Mouse (Mus musculus) ovary, adult 18-20 months (tissue): ENCODE results near the gene Syne1.
A peak's percentile ranks its signal among the peaks of the same experiment; 100 is the strongest.

Experiments
- DNase-seq: peaks from one replicate; pipeline ENCODE4 v3.0.0; 2022; ENCODE audit warnings: low spot score, mixed read lengths

Syne1 gene

GRCm38 (mm10) chr10:5203837-5204236, 347.4 kb downstream of the Syne1 start:
- DNase-seq, result no peak

- DNase-seq, result no peak
Observed at GRCm38 (mm10) chr10:5197356-5197755, 353.9 kb downstream of the Syne1 start.

- DNase-seq, result no peak
Observed at GRCm38 (mm10) chr10:5196267-5196666, 355.0 kb downstream of the Syne1 start.

GRCm38 (mm10) chr10:5195288-5195687, 356.0 kb downstream of the Syne1 start:
- DNase-seq, result no peak

GRCm38 (mm10) chr10:5194671-5195234, 356.5 kb downstream of the Syne1 start:
- peak; percentile 31 for DNase-seq

- DNase-seq, result peak; percentile 3
Observed at GRCm38 (mm10) chr10:5194081-5194670, 357.1 kb downstream of the Syne1 start.

DNA sequence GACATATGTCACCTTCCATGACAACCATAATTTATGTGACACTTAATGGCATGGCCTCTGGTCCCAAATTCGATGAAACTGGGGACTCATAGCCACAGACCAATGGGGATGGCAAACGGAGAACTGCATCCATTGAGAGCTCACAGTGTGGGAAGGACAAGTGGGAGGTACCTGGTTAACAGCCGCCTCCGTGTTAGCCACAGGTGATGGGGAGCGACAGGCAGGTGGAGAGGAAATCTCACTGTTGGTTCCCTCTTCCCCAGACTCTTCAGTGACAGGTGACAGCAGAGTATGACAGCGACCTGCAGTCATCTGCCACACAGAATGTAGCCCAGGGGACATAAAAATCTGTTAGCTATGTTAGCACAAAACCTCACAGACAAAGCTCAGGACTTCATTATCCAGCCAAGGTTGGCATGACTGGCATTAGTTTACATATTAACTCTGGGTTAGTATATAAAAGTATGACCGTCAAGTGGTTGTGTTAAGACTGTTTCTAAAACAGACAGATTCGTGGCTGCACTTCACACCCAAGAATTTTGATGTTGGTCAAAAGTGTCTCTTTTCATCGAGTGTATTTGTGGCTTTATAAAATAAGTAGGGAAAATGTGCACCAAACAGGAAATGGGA, 358.3 kb downstream of the Syne1 start:
- DNase-seq, result no peak

DNA sequence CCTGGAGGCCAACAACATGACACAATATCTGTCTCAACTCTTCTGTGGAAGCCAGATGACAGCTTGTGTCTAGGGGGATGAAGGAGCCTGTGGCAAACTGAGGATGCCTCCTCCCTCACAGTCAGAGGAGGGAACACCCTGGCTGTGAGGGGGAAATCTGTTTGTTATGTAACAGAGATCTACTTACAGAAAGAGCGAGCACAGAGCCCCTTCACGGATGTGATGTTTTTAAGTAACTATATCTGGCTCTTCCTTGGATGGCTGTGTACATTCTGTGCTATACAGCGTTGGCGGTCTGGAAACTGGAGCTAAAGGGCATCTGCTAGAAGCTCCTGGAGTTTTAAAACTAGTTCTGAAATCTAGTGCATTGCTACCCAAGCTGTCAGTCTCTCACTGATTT, 360.5 kb downstream of the Syne1 start:
- DNase-seq, result no peak

- no peak for DNase-seq
Observed at GRCm38 (mm10) chr10:5188890-5189289, 362.4 kb downstream of the Syne1 start.

DNA sequence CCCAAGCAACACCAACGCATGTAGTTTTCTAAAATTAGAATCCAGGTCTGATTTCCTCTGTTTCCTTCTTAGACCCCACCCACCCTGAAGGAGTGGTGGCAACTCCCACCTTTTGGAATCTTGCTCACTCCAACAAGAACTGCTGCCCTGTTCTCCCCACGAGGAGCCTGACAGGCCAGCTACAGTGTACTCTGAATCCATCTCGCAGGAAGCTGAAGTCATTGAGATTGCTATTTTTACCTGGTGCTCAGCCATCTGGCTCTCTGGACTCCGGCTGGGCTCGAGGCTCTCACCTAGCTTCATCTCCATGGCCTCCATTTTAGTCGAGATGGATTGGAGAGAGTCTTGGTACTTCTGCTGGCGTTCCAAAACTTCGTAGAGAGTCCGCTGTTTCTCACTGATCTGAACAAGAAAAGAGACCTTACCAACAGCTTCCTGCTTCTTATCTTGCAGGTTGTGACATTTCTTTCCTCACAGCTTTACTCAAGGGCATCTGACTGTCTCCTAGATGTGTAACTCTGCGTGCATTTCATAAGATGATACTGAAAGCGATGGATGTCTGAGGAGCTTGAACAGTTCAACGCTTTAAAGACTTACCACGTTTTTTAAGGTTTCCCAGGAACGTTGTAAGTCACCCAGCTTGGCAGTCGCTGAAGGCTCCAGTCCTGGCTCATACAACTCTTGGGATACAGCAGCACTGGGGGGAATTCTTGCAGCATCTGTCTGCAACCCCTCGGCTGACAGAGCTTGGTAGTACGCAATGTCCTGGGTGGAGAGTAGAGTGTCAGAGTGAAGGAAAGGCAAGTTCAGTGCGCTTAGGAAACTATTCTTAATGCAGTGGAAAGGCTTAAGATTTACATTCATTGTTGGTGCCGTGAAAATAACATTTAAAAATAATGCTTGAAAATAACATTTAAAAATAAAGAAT, 365.9 kb downstream of the Syne1 start:
- DNase-seq, result no peak

DNA sequence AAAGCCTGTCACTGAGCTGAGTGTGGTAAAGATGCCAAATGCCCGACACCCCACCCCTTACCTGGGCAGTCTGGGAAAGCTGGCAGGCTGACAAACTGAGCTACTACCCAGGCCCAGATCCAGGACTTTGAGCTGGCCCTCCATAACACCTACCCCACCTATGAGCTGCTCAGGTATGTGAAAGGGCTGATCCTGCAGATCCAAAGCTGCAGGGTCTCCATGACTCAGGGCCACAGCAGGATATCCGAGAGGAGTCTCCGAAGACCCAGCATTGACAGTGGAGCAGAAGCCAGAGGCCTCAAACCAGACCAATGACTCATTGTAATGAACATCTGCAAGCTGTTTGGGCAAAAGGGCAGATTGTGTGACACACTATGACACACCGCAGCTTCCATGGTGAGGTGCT, 369.5 kb downstream of the Syne1 start:
- DNase-seq, result no peak

DNA sequence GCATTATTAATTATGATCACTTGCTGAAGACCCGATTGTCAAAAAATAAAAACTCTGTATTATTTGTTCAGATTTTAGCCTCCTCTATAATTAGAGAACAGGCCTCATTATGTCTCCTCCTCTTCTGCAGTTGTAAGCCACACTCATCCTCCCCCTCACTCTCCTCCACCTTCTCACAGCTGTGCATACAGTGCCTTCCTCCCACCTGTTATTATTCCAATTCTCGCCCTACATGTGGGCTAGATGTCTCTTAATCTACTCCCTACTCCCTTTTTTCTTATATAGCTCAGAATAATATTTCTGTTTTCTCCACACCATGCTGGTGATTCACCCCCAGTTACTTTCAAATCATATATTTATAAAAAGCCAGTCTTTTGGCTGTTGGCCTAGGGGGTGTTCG, 371.4 kb downstream of the Syne1 start:
- no peak for DNase-seq

GRCm38 (mm10) chr10:5177446-5178015, 373.8 kb downstream of the Syne1 start:
- DNase-seq, result no peak

DNA sequence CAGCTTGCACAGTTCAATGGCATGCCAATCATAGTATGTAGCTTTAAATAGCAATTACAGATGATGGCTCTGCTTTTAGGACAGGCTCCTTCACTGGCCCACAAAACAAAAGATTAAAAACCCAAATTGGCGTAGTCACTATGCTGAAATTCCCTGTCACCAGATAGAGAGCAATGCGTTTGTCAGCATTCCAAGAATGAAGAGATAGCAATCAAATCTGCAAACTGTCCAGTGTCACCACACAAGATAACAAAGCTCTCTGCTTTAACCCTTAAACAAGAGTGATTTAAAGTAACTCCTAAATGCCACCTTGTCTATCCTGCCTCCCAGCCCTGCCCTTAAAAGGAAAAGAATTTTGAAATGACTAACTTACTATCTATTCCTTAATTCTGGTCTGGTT, 374.9 kb downstream of the Syne1 start:
- DNase-seq, result no peak

DNA sequence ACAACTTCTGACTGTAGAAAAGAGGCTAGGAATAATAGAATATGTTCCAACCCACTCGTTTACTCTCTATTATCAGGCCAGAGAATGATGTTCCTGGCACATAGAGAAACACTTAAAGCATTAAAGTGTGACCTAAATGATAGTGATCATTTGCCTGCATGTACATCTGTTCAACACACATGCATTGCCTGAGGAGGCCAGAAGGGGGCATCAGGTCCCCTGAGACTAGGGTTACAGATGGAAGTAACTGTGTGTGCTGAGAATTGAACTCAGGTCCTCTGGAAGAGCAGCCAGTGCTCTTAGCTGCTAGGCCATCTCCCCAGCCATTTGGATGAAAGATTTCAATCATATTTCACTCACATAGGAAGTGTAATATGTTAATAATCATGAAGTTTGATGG, 380.9 kb downstream of the Syne1 start:
- DNase-seq, result no peak

GRCm38 (mm10) chr10:5167481-5167880, 383.8 kb downstream of the Syne1 start:
- no peak for DNase-seq

GRCm38 (mm10) chr10:5165439-5165838, 385.8 kb downstream of the Syne1 start:
- no peak for DNase-seq

DNA sequence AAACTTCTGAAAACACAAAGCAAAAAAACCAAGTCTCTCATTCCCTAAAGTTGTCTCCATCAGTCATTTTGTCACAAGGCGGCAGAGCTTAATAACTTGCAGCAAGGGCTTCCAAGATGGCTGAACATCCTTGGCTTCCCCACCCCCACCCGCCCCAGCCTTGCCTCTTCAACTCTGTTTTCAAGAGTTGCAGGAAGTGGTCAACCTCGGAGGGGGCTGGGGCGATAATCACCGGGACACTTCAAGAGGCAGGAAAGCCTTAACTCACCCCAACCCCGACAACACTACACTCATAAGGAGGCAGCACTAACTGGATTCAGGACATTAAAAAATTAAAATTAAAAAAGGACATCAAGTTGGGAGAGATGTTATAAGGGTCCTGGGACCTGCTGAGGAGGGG, 387.5 kb downstream of the Syne1 start:
- DNase-seq, result no peak

DNA sequence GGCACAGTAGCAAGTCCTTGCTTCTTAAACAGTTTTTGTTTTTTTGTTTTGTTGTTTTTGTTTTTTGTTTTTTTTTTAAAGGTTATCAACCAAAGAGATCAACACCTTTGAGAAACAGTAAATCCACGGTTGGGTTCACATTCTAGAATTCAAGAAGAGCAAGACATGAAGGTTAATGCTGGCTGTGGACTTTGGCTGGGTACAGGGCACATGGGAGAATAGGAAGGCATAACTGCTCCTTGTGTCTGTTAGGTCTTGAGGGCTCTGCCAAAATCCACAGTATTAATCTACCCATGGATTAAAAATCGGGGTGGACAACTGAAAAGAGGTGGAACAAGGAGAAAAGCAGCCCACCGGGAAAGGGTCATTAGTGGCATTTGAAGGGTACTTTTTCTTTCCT, 388.0 kb downstream of the Syne1 start:
- DNase-seq, result no peak

DNA sequence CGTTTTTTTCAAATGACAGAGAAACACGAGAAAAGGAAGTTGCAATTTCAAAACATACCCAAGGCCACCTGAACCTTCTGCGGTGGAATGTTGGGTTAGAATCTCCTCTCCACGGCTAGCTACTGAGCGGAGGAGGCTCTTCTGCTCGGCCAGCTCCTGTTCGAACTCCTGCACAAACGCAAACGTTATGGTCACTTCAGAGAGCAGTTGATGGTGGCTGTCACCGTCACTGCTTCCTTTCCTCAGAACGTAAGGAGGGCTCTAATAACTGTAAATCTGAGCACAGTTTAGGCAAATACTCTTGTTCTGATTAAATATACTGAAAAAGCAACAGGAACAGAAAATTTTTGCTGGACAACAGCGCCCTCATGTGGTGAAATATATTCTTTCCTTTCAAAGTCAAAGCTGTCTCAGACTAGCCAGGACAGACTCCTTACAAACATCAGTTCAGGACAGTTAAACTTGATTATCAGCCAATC, 389.8 kb downstream of the Syne1 start:
- no peak for DNase-seq

DNA sequence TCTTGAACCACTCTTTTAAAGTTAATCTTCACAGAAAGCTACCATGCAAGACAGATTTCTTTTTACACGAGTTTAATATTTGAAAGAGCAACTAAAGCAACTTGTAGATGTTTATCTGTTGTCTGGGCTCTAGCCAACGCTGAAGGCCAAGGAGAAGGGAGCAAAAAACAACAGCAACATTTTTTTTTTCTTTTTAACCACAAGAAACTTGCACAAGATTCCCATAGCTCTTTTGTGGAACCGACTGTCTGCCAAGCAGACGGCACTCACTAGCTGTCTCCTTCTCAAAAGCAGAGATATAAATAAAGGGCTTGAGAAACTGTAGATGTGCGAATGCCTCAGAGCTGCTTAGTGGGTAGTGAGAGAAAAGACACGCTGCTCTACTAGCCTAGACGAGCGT, 391.6 kb downstream of the Syne1 start:
- peak; percentile 55 for DNase-seq

DNA sequence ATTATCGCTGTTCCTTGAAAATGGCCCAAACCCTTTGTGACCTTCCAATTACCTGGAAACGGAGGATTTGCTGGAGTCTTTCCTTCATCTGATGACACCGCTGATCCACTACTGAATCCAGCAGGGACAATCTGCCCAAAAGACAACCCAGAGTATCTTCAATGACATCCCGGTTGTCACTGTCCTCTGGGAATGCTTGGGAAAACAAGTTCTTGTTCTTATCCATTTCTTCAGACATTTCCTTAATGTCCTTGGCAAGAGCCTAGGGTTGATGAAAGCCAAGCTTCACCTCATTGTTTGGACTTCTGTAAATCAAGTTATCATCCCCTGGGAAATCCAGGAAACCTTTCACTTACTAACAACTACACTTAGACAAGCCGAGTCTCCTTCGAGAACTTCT, 398.2 kb downstream of the Syne1 start:
- DNase-seq, result no peak
